Mouse (Mus musculus) stomach, postnatal 0 days (tissue): ENCODE results near the gene Ncam2. TPM values are rescaled to one million over a fixed set of nuclear protein-coding genes. Genes with fewer than 3 reads are reported as not detected.

ENCODE experiments used
- ATAC-seq: fragments of 200-750 bp; cut with Nextera tagmentation; 2 replicates; pipeline ENCODE4 v1.8.0; 2017; ENCODE audit not compliant: low FRiP score, low TSS enrichment
- DNase-seq: peaks from one replicate; pipeline ENCODE4 v3.0.0-alpha.2; 2016; ENCODE audit warnings: low spot score
- H3K27ac ChIP-seq: fragments of 300-500 bp; sonication (generic); replicated peaks from 2 replicates; pipeline ENCODE4 v1.5.1; 2014; ENCODE audit warnings: mild to moderate bottlenecking, control low read depth
- H3K27me3 ChIP-seq: fragments of 300-500 bp; sonication (generic); 2 replicates; pipeline ENCODE4 v1.6.1; 2014; ENCODE audit warnings: low read length; ENCODE audit not compliant: control insufficient read depth, insufficient read depth
- H3K36me3 ChIP-seq: fragments of 300-500 bp; sonication (generic); 2 replicates; pipeline ENCODE4 v1.6.1; 2014; ENCODE audit warnings: low read length, mixed read lengths; ENCODE audit not compliant: control insufficient read depth, insufficient read depth
- H3K4me1 ChIP-seq: fragments of 300-500 bp; sonication (generic); replicated peaks from 2 replicates; pipeline ENCODE4 v1.6.1; 2014; ENCODE audit warnings: antibody characterized with exemption; ENCODE audit not compliant: control insufficient read depth, insufficient read depth
- H3K4me2 ChIP-seq: fragments of 300-500 bp; sonication (generic); replicated peaks from 2 replicates; pipeline ENCODE4 v1.6.1; 2014; ENCODE audit warnings: low read depth, mild to moderate bottlenecking, control low read depth, moderate library complexity
- H3K4me3 ChIP-seq: fragments of 300-500 bp; sonication (generic); 2 replicates; pipeline ENCODE4 v1.5.1; 2014; ENCODE audit warnings: low read depth, low read length, control low read depth
- H3K9ac ChIP-seq: fragments of 300-500 bp; sonication (generic); 2 replicates; pipeline ENCODE4 v1.6.1; 2014; ENCODE audit warnings: mild to moderate bottlenecking, low read length, control low read depth, mixed read lengths
- H3K9me3 ChIP-seq: fragments of 300-500 bp; sonication (generic); 2 replicates; pipeline ENCODE4 v1.6.1; 2016; ENCODE audit warnings: low read length; ENCODE audit not compliant: control insufficient read depth
- CTCF ChIP-seq: IDR thresholded peaks from 2 replicates; pipeline ENCODE4 v1.5.1; 2016; ENCODE audit warnings: antibody characterized with exemption, low read depth, mild to moderate bottlenecking, moderate library complexity
- EP300 ChIP-seq: optimal IDR thresholded peaks from 2 replicates; pipeline ENCODE3; 2016; ENCODE audit warnings: antibody characterized with exemption
- WGBS: fragments of 180-500 bp; shearing (Covaris S2); extraction: QIAGEN DNeasy Blood & Tissue Kit; methylation state at CpG from one replicate; pipeline ENCODE4 v1.1.7; 2014; 5-methylcytosine and 5-hydroxymethylcytosine counted together
- polyA plus RNA-seq: library from polyadenylated mRNA; unstranded; fragments of >200 nt; fragmentation: Nextera tagmentation; extraction: Ambion mirVana; gene quantifications from 2 replicates; pipeline ENCODE4 v1.2.1, GENCODE M21; 2015

Ncam2 gene
- 1.3 and 1.6 TPM in 2 replicates for polyA plus RNA-seq

GRCm38 (mm10) chr16:81200201-81201071 is at the start of gene Ncam2:
TSS of gene Ncam2 (plus strand) at chr16:81200697.
- H3K27me3 ChIP-seq, result no peaks in the 10 kb centered on the region
- H3K9me3 ChIP-seq, result no peaks in the 10 kb centered on the region
- H3K4me3 ChIP-seq, result peak within 1 kb of the TSS; percentile 52
- no peak for TF ChIP-seq EP300
- no peak for TF ChIP-seq CTCF
- H3K9ac ChIP-seq, result peak within 1 kb of the TSS; percentile 57
- peak; percentile 80 for DNase-seq
- H3K4me1 ChIP-seq, result no peaks in the 10 kb centered on the region
- WGBS, result under 1% methylated on average over 47 of the region's 70 CpGs
- H3K4me2 ChIP-seq, result peak within 1 kb of the TSS; percentile 92
- no peaks in the 10 kb centered on the region for H3K36me3 ChIP-seq
- no peak within 1 kb of the TSS for H3K27ac ChIP-seq
- peak; percentile 95 for ATAC-seq

GRCm38 (mm10) chr16:81170828-81171227 is 29.7 kb upstream of the Ncam2 start:
- H3K36me3 ChIP-seq, result no peaks in the 10 kb centered on the region
- ATAC-seq (no peak), DNase-seq (no peak)
- no peak for TF ChIP-seq EP300
- no peak for TF ChIP-seq CTCF
- no peaks in the 10 kb centered on the region for H3K4me1 ChIP-seq
- H3K4me2 ChIP-seq, result no peak overlapping the region
- no peak overlapping the region for H3K4me3 ChIP-seq
- H3K27me3 ChIP-seq, result no peaks in the 10 kb centered on the region
- no peak overlapping the region for H3K9ac ChIP-seq
- no peaks in the 10 kb centered on the region for H3K9me3 ChIP-seq
- WGBS, result 59% methylated on average over 2 of the region's 2 CpGs
- H3K27ac ChIP-seq, result no peak overlapping the region

DNA sequence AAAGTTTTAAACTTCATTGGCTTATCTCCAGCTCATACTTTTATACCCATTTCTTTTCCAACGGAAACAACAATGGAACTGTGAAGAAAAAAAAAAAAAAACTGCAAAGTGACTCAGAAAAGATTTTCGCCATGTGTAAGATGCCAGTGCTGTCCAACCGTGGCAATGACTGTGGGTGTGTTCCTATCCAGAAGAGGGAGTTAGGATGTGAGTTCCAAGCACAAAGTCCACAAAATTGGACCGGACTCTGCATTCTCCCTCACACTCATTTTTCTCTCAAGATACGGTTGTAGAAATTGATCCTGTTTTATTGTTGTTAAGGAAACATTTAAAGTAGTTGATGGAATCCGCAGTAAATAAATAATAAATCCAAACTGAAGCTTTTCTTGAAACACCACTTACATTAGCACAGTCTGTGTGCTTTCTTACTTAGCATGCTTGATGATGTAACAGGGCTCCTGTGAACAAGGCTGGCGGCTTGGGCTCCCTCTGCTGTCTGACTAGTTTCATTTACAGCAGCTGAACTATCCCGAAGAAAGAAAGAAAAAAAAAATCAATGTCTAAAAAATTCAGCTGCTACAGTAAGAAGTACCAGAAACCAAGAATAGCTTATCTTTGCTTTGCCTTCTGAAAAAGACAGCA is 25.1 kb upstream of the Ncam2 start:
- no peaks in the 10 kb centered on the region for H3K27me3 ChIP-seq
- no peak overlapping the region for H3K4me3 ChIP-seq
- H3K27ac ChIP-seq, result no peak overlapping the region
- H3K36me3 ChIP-seq, result no peaks in the 10 kb centered on the region
- 42% methylated on average over 8 of the region's 8 CpGs for WGBS
- H3K4me1 ChIP-seq, result no peaks in the 10 kb centered on the region
- ATAC-seq, result no peak
- TF ChIP-seq CTCF (peak; percentile 75), EP300 (no peak)
- peak; percentile 43 for DNase-seq
- H3K9me3 ChIP-seq, result no peaks in the 10 kb centered on the region
- H3K9ac ChIP-seq, result no peak overlapping the region
- no peak overlapping the region for H3K4me2 ChIP-seq

- ATAC-seq, result no peak
- Histone ChIP-seq H3K9me3 (no peaks in the 10 kb centered on the region), H3K36me3 (no peaks in the 10 kb centered on the region), H3K27me3 (no peaks in the 10 kb centered on the region), H3K4me3 (no peak overlapping the region), H3K27ac (no peak overlapping the region), H3K9ac (no peak overlapping the region), H3K4me1 (no peaks in the 10 kb centered on the region), H3K4me2 (no peak overlapping the region)
- TF ChIP-seq EP300 (no peak), CTCF (no peak)
- DNase-seq, result no peak
- WGBS, result 86% methylated on average over 5 of the region's 5 CpGs
Measured at GRCm38 (mm10) chr16:81179801-81180200, 20.7 kb upstream of the Ncam2 start.

DNA sequence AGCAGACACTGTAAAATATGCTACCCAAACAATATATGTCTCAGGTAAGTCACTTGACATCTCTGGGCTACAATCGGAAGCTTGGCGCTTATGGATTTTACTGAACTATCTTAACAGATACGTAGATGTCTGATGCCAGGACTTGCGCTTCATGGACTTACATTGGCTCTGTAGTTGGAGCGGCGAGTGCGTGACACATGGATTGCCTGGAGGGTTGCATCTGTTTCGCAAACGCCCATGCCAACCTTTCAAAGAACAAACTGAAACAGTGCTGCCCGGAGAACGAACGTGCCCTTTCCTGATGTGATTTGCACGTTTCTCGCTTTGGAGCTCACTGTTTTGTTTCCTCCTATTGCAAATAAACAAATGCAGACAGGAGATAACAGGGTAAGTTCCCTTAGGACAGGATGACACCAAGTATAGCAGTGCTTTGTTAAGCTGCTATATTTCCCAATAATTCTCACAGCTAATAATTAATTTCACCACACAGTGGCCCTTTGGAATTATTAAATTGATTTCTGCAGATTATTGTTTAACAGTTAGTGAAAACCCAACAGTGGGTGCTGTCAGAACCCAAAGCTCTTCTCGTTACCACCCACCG is 12.8 kb upstream of the Ncam2 start:
- Histone ChIP-seq H3K27me3 (no peaks in the 10 kb centered on the region), H3K4me3 (no peak overlapping the region), H3K4me1 (no peaks in the 10 kb centered on the region), H3K9me3 (no peaks in the 10 kb centered on the region), H3K36me3 (no peaks in the 10 kb centered on the region), H3K4me2 (no peak overlapping the region), H3K27ac (no peak overlapping the region), H3K9ac (no peak overlapping the region)
- no peak for TF ChIP-seq CTCF
- no peak for TF ChIP-seq EP300
- WGBS, result 69% methylated on average over 16 of the region's 16 CpGs
- ATAC-seq, result no peak
- no peak for DNase-seq
